Mouse (Mus musculus): ENCODE data around the gene Plxnd1. TPM values are rescaled to one million over a fixed set of nuclear protein-coding genes. Genes with fewer than 3 reads are reported as not detected.
A peak's percentile ranks its signal among the peaks of the same experiment; 100 is the strongest.

Gene Plxnd1
- polyA plus RNA-seq, 1 experiment from 2014 or later: 60.8 TPM

GRCm38 (mm10) chr6:115999227-115999626, 4.4 kb upstream of the Plxnd1 start:
- Histone ChIP-seq H3K4me2 (0 out of 2 replicates have a peak overlapping the region, but pooled peaks have one; percentile 3), H3K27me3 (replicated peaks) (peaks cover 7% of the 10 kb centered on the region), H3K4me1 (replicated peaks) (peaks cover 61% of the 10 kb centered on the region), H3K36me3 (no peaks in the 10 kb centered on the region), H3K9me3 (replicated peaks) (peaks cover 13% of the 10 kb centered on the region), H3K27ac (ENCODE audit: poor library complexity, severe bottlenecking) (0 out of 2 replicates have a peak overlapping the region, but pooled peaks have one; percentile 70), H3K4me3 (no peak overlapping the region), H3K9ac (no peak overlapping the region)
- 85% methylated on average over 2 of the region's 2 CpGs for WGBS
- no peak for ATAC-seq (ENCODE audit: insufficient number of reproducible peaks, low FRiP score)

- Histone ChIP-seq H3K27me3 (replicated peaks) (peaks cover 10% of the 10 kb centered on the region), H3K4me2 (0 out of 2 replicates have a peak overlapping the region, but pooled peaks have one; percentile 3), H3K27ac (ENCODE audit: poor library complexity, severe bottlenecking) (peak overlapping the region; percentile 70), H3K4me3 (no peak overlapping the region), H3K4me1 (replicated peaks) (peaks cover 61% of the 10 kb centered on the region), H3K9me3 (replicated peaks) (peaks cover 13% of the 10 kb centered on the region), H3K9ac (no peak overlapping the region), H3K36me3 (no peaks in the 10 kb centered on the region)
- 78% methylated on average over 7 of the region's 7 CpGs for WGBS
- no peak for ATAC-seq (ENCODE audit: insufficient number of reproducible peaks, low FRiP score)
Measured at GRCm38 (mm10) chr6:115998758-115999157, 4.0 kb upstream of the Plxnd1 start.

GRCm38 (mm10) chr6:115997726-115998311, 3.0 kb upstream of the Plxnd1 start:
- WGBS: 38% methylated on average over 3 of the region's 3 CpGs
- no peaks in the 10 kb centered on the region for H3K36me3 ChIP-seq

GRCm38 (mm10) chr6:115996171-115996851, 1.5 kb upstream of the Plxnd1 start:
- Histone ChIP-seq H3K4me2 (peak overlapping the region; percentile 20), H3K36me3 (no peaks in the 10 kb centered on the region), H3K27me3 (replicated peaks) (peaks cover 23% of the 10 kb centered on the region), H3K9me3 (replicated peaks) (peaks cover 13% of the 10 kb centered on the region), H3K4me3 (no peak overlapping the region), H3K4me1 (replicated peaks) (peaks cover 64% of the 10 kb centered on the region), H3K9ac (0 out of 2 replicates have a peak overlapping the region, but pooled peaks have one; percentile 3), H3K27ac (ENCODE audit: poor library complexity, severe bottlenecking) (peak overlapping the region; percentile 84)
- peak; percentile 26 for ATAC-seq (ENCODE audit: insufficient number of reproducible peaks, low FRiP score)
- WGBS: 36% methylated on average over 6 of the region's 6 CpGs

More at GRCm38 (mm10) chr6:115997726-115998311, 3.0 kb upstream of the Plxnd1 start:
- peak; percentile 23; the same call in 1 of the 2 replicates for ATAC-seq (ENCODE audit: insufficient number of reproducible peaks, low FRiP score)
- Histone ChIP-seq H3K9me3 (replicated peaks) (peaks cover 13% of the 10 kb centered on the region), H3K27me3 (replicated peaks) (peaks cover 20% of the 10 kb centered on the region), H3K27ac (ENCODE audit: poor library complexity, severe bottlenecking) (peak overlapping the region; percentile 84), H3K4me3 (no peak overlapping the region), H3K4me2 (peak overlapping the region; percentile 26; the same call in 1 of the 2 replicates), H3K4me1 (replicated peaks) (peaks cover 63% of the 10 kb centered on the region), H3K9ac (no peak overlapping the region)

- 53% methylated on average over 4 of the region's 4 CpGs for WGBS
- 0 out of 2 replicates have a peak overlapping the region, but pooled peaks have one; percentile 3 for H3K9ac ChIP-seq
- no peak for ATAC-seq (ENCODE audit: insufficient number of reproducible peaks, low FRiP score)
- no peaks in the 10 kb centered on the region for H3K36me3 ChIP-seq
- peaks cover 13% of the 10 kb centered on the region for H3K9me3 ChIP-seq (replicated peaks)
- H3K4me3 ChIP-seq: peak overlapping the region; percentile 58
- H3K4me2 ChIP-seq: peak overlapping the region; percentile 75
- H3K27ac ChIP-seq (ENCODE audit: poor library complexity, severe bottlenecking): peak overlapping the region; percentile 84
- H3K27me3 ChIP-seq (replicated peaks): peaks cover 23% of the 10 kb centered on the region
- H3K4me1 ChIP-seq (replicated peaks): peaks cover 69% of the 10 kb centered on the region
Measured at GRCm38 (mm10) chr6:115995531-115995941, 731 bp upstream of the Plxnd1 start.

GRCm38 (mm10) chr6:115994146-115994876, 494 bp downstream of the Plxnd1 start:
- Histone ChIP-seq H3K27me3 (replicated peaks) (peaks cover 23% of the 10 kb centered on the region), H3K36me3 (no peaks in the 10 kb centered on the region), H3K4me1 (replicated peaks) (peaks cover 74% of the 10 kb centered on the region)

GRCm38 (mm10) chr6:115993463-115994145, 1.2 kb downstream of the Plxnd1 start:
- ATAC-seq (ENCODE audit: insufficient number of reproducible peaks, low FRiP score): no peak

More at GRCm38 (mm10) chr6:115994146-115994876, 494 bp downstream of the Plxnd1 start:
- H3K9ac ChIP-seq: peak overlapping the region; percentile 82
- peaks cover 13% of the 10 kb centered on the region for H3K9me3 ChIP-seq (replicated peaks)
- WGBS: 8% methylated on average over 93 of the region's 93 CpGs
- no peak for ATAC-seq (ENCODE audit: insufficient number of reproducible peaks, low FRiP score)
- peak overlapping the region; percentile 84 for H3K27ac ChIP-seq (ENCODE audit: poor library complexity, severe bottlenecking)
- peak overlapping the region; percentile 75 for H3K4me2 ChIP-seq
- H3K4me3 ChIP-seq: peak overlapping the region; percentile 58

GRCm38 (mm10) chr6:115992981-115993380, 1.8 kb downstream of the Plxnd1 start:
- Histone ChIP-seq H3K27me3 (replicated peaks) (peaks cover 23% of the 10 kb centered on the region), H3K36me3 (no peaks in the 10 kb centered on the region), H3K9ac (peak overlapping the region; percentile 82), H3K4me1 (replicated peaks) (peaks cover 67% of the 10 kb centered on the region), H3K4me3 (peak overlapping the region; percentile 58), H3K9me3 (replicated peaks) (peaks cover 13% of the 10 kb centered on the region), H3K27ac (ENCODE audit: poor library complexity, severe bottlenecking) (peak overlapping the region; percentile 84), H3K4me2 (peak overlapping the region; percentile 75)
- 45% methylated on average over 6 of the region's 6 CpGs for WGBS
- no peak for ATAC-seq (ENCODE audit: insufficient number of reproducible peaks, low FRiP score)

More at GRCm38 (mm10) chr6:115993463-115994145, 1.2 kb downstream of the Plxnd1 start:
- Histone ChIP-seq H3K4me1 (replicated peaks) (peaks cover 73% of the 10 kb centered on the region), H3K9me3 (replicated peaks) (peaks cover 13% of the 10 kb centered on the region), H3K4me3 (peak overlapping the region; percentile 58), H3K27me3 (replicated peaks) (peaks cover 23% of the 10 kb centered on the region), H3K4me2 (peak overlapping the region; percentile 75), H3K9ac (peak overlapping the region; percentile 82), H3K36me3 (no peaks in the 10 kb centered on the region), H3K27ac (ENCODE audit: poor library complexity, severe bottlenecking) (peak overlapping the region; percentile 84)
- WGBS: under 1% methylated on average over 86 of the region's 86 CpGs

- peak overlapping the region; percentile 82 for H3K9ac ChIP-seq
- H3K9me3 ChIP-seq (replicated peaks): peaks cover 13% of the 10 kb centered on the region
- peak overlapping the region; percentile 58 for H3K4me3 ChIP-seq
- H3K36me3 ChIP-seq: no peaks in the 10 kb centered on the region
- no peak for ATAC-seq (ENCODE audit: insufficient number of reproducible peaks, low FRiP score)
- peak overlapping the region; percentile 41 for H3K27ac ChIP-seq (ENCODE audit: poor library complexity, severe bottlenecking)
- peaks cover 66% of the 10 kb centered on the region for H3K4me1 ChIP-seq (replicated peaks)
- peaks cover 23% of the 10 kb centered on the region for H3K27me3 ChIP-seq (replicated peaks)
- WGBS: 36% methylated on average over 10 of the region's 10 CpGs
- H3K4me2 ChIP-seq: peak overlapping the region; percentile 75
Measured at GRCm38 (mm10) chr6:115991881-115992620, 2.8 kb downstream of the Plxnd1 start.
